In the genomic region with DNA sequence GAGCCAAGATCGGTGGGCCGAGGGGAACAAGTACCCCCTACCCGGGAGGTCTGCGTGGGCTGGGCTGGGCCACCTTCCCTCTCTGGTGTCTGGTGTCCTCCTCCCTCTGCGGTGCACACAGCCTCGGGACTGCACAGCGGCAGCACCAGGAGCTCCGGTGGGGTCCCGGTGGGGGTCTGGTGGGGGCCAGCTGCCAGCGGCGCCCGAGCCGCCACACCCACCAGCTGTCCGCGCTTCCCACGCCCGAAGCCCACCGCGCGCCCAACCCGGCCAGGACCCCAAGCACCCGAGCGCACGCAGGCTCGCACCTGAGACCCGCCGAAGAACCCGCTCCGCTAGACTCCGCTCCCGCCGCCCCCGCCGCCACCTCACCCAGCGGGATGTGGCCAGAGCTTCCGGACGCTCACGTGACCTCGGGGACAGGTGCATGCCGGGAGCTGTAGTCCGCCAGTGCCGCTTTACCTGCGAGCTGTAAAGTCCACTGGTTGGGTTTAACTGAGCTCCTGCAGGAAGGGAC, we compare ENCODE assay signal across 8 mouse cellular contexts. TPM values are rescaled to one million over a fixed set of nuclear protein-coding genes. Genes with fewer than 3 reads are reported as not detected.
DNase-seq lines count a peak whose midpoint lies in the region; ATAC-seq and TF ChIP-seq lines count a peak whose summit lies in the region.

A gene (minus strand): TSS at position 365 of the 517 bp plus-strand sequence.

- under 1% methylated on average over 42 of the region's 43 CpGs for WGBS in heart, embryonic 13.5 days
- WGBS in kidney, postnatal 0 days, result under 1% methylated on average over 43 of the region's 43 CpGs
- under 1% methylated on average over 43 of the region's 43 CpGs for WGBS in liver, adult 2 months

- TF ChIP-seq POLR2A in liver, adult 2 months (IDR thresholded peaks at IDR 0.05; ENCODE audit: extremely low read depth, insufficient read depth, low read length), result peak; percentile 59; the same call in 1 of the 2 replicates
- TF ChIP-seq POLR2A in myocyte (IDR thresholded peaks at IDR 0.05; ENCODE audit: insufficient read length, low read depth), result peak; percentile 77

- no peak for TF ChIP-seq CTCF in kidney, postnatal 0 days (IDR thresholded peaks at IDR 0.05; ENCODE audit: low read depth)
- TF ChIP-seq CTCF in liver, adult 2 months (IDR thresholded peaks at IDR 0.05; ENCODE audit: low read depth, low read length), result no peak

- peak within 1 kb of the TSS; percentile 62; the same call in 1 of the 2 replicates for H3K27ac ChIP-seq in heart, embryonic 13.5 days (replicated peaks)
- H3K27ac ChIP-seq in kidney, postnatal 0 days, result peak within 1 kb of the TSS; percentile 39; the same call in 1 of the 2 replicates
- peak within 1 kb of the TSS; percentile 57; the same call in 1 of the 2 replicates for H3K27ac ChIP-seq in liver, adult 2 months (replicated peaks; ENCODE audit: insufficient read depth, low read depth, low read length)

- H3K4me1 ChIP-seq in heart, embryonic 13.5 days, result peaks cover 45% of the 10 kb centered on the region
- H3K4me1 ChIP-seq in kidney, postnatal 0 days (replicated peaks; ENCODE audit: insufficient read depth, low read length), result no peaks in the 10 kb centered on the region
- H3K4me1 ChIP-seq in liver, adult 2 months (ENCODE audit: control insufficient read depth, insufficient read depth, low read length), result peaks cover 15% of the 10 kb centered on the region

- peaks cover 8% of the 10 kb centered on the region for H3K36me3 ChIP-seq in heart, embryonic 13.5 days
- H3K36me3 ChIP-seq in kidney, postnatal 0 days (ENCODE audit: insufficient read depth, low read length), result no peaks in the 10 kb centered on the region
- no peaks in the 10 kb centered on the region for H3K36me3 ChIP-seq in liver, adult 2 months (ENCODE audit: control insufficient read depth, insufficient read depth, low read length)
- H3K36me3 ChIP-seq in myocyte (ENCODE audit: control insufficient read depth, insufficient read depth), result no peaks in the 10 kb centered on the region

- H3ac ChIP-seq in myocyte (ENCODE audit: control insufficient read depth, insufficient read length), result peak within 1 kb of the TSS; percentile 22

- peaks cover 27% of the 10 kb centered on the region for H3K27me3 ChIP-seq in heart, embryonic 13.5 days (replicated peaks)
- H3K27me3 ChIP-seq in kidney, postnatal 0 days (ENCODE audit: insufficient read depth, low read length), result no peaks in the 10 kb centered on the region
- H3K27me3 ChIP-seq in liver, adult 2 months (ENCODE audit: control insufficient read depth, insufficient read depth, low read length), result no peaks in the 10 kb centered on the region
- H3K27me3 ChIP-seq in myocyte (ENCODE audit: control insufficient read depth, insufficient read depth, insufficient read length), result no peaks in the 10 kb centered on the region

- peak within 1 kb of the TSS; percentile 98 for H3K9ac ChIP-seq in heart, embryonic 13.5 days
- H3K9ac ChIP-seq in kidney, postnatal 0 days (ENCODE audit: low read depth, low read length), result peak within 1 kb of the TSS; percentile 84
- H3K9ac ChIP-seq in liver, adult 2 months (ENCODE audit: low read depth, low read length), result peak within 1 kb of the TSS; percentile 96

- peak within 1 kb of the TSS; percentile 82 for H3K4me2 ChIP-seq in heart, embryonic 13.5 days
- H3K4me2 ChIP-seq in kidney, postnatal 0 days (ENCODE audit: low read length), result peak within 1 kb of the TSS; percentile 83
- peak within 1 kb of the TSS; percentile 79 for H3K4me2 ChIP-seq in myocyte (ENCODE audit: low read depth)

- DNase-seq in CD4-positive, CD25-positive, alpha-beta regulatory T cell, adult 2 months (ENCODE audit: low read depth, low spot score), result peak; percentile 92
- peak; percentile 56 for DNase-seq in brain, embryonic 18.5 days (ENCODE audit: low read depth, low spot score)
- DNase-seq in kidney, postnatal 0 days (ENCODE audit: low spot score), result peak; percentile 92
- peak; percentile 76 for DNase-seq in liver, adult 2 months (ENCODE audit: extremely low read depth, low read depth, low spot score)
- peak; percentile 83 to 93 for DNase-seq in spleen, postnatal 4 days (ENCODE audit: low spot score in 2 of 2)

- peaks cover 7% of the 10 kb centered on the region; the same call in 1 of the 2 replicates for H3K79me2 ChIP-seq in liver, adult 2 months (ENCODE audit: control insufficient read depth, insufficient read depth, low read length)
- no peaks in the 10 kb centered on the region for H3K79me2 ChIP-seq in myocyte (ENCODE audit: control insufficient read depth, insufficient read depth)

- peak within 1 kb of the TSS; percentile 98 for H3K4me3 ChIP-seq in heart, embryonic 13.5 days
- peak within 1 kb of the TSS; percentile 91 for H3K4me3 ChIP-seq in kidney, postnatal 0 days (replicated peaks; ENCODE audit: low read depth, low read length)
- peak within 1 kb of the TSS; percentile 65 for H3K4me3 ChIP-seq in liver, adult 2 months (ENCODE audit: insufficient read depth, low read depth, low read length)
- H3K4me3 ChIP-seq in myocyte, result peak within 1 kb of the TSS; percentile 55

- no peaks in the 10 kb centered on the region for H3K9me3 ChIP-seq in heart, embryonic 13.5 days
- no peaks in the 10 kb centered on the region for H3K9me3 ChIP-seq in kidney, postnatal 0 days (replicated peaks; ENCODE audit: low read length)

- peak; percentile 96 for ATAC-seq in erythroid progenitor cell, adult 5-6 weeks (replicated peaks; ENCODE audit: low FRiP score, poor library complexity, severe bottlenecking)
- peak; percentile 83 for ATAC-seq in heart, embryonic 13.5 days (ENCODE audit: extremely low read depth, insufficient number of reproducible peaks, low FRiP score, low TSS enrichment)
- peak; percentile 88 for ATAC-seq in kidney, postnatal 0 days (replicated peaks; ENCODE audit: low FRiP score, low read depth)

TF ChIP-seq in myocyte, 11 proteins besides CTCF, POLR2A, EP300 and RAD21:
- peak; percentile 38 for TF ChIP-seq POLR2AphosphoS2 (IDR thresholded peaks at IDR 0.05; ENCODE audit: insufficient read length, low read depth)
- no peak for TF ChIP-seq CEBPB (IDR thresholded peaks at IDR 0.05; ENCODE audit: insufficient read depth, poor library complexity, severe bottlenecking)
- peak; percentile 97 for TF ChIP-seq USF1 (IDR thresholded peaks at IDR 0.05; ENCODE audit: low read depth)
- TF ChIP-seq REST (IDR thresholded peaks at IDR 0.05; ENCODE audit: insufficient read depth, insufficient read length), result no peak
- TF ChIP-seq MYOD1 (IDR thresholded peaks at IDR 0.05; ENCODE audit: control insufficient read depth in 1 of 3, insufficient read length in 2 of 3, low read depth in 2 of 3), result peak in 1 of 3 experiments; percentile 66
- no peak for TF ChIP-seq MAX (IDR thresholded peaks at IDR 0.05; ENCODE audit: low read depth)
- TF ChIP-seq E2F4 (IDR thresholded peaks at IDR 0.05; ENCODE audit: insufficient read depth), result no peak
- TF ChIP-seq TCF3 (IDR thresholded peaks at IDR 0.05; ENCODE audit: insufficient read length, low read depth), result no peak
- TF ChIP-seq MYOG (IDR thresholded peaks at IDR 0.05; ENCODE audit: control insufficient read depth in 1 of 3, insufficient read depth in 1 of 3, insufficient read length in 2 of 3, low read depth in 2 of 3), result peak in 2 of 3 experiments; percentile 34 to 44
- TF ChIP-seq SRF (IDR thresholded peaks at IDR 0.05; ENCODE audit: control insufficient read depth, insufficient read length, low read depth), result no peak
- TF ChIP-seq TCF12 (IDR thresholded peaks at IDR 0.05; ENCODE audit: insufficient read depth, poor library complexity, severe bottlenecking), result no peak

RNA-seq across cellular contexts. Expression of the gene that starts here (rescaled TPM):
- 1.4 and 10.9 TPM in 2 replicates for total RNA-seq in erythroid progenitor cell, adult 5-6 weeks (2015; ENCODE audit: low replicate concordance)
- 0.83 and 2.3 TPM in 2 replicates for total RNA-seq in erythroid progenitor cell, adult 5-6 weeks (2017; ENCODE audit: low replicate concordance)
- 33.0 and 34.4 TPM in 2 replicates for polyA plus RNA-seq in heart, embryonic 13.5 days (2015; fragmentation: Nextera tagmentation; extraction: Ambion mirVana)
- polyA plus RNA-seq in kidney, postnatal 0 days (2015; fragmentation: Nextera tagmentation; extraction: Ambion mirVana), result 46.8 and 57.3 TPM in 2 replicates
- 13.7 and 14.6 TPM in 2 replicates for total RNA-seq in liver, adult 2 months (2014; rRNA removed)
- 11.5 and 13.6 TPM in 2 replicates for polyA plus RNA-seq in liver, adult 2 months (2012; rRNA removed)
- polyA plus RNA-seq in myocyte (2012; fragmentation: generic; extraction: Trizol), result 18.3 TPM

Comparison
In these comparisons a context has a peak if more than half of its experiments do, and no peak if none do; other contexts are left out.
1. Peak in every context shown above with its lines: DNase-seq, ATAC-seq, H3K4me3 ChIP-seq and H3K27ac ChIP-seq.